Mouse (Mus musculus) layer of hippocampus, postnatal 25 days (tissue): ENCODE data around the gene Gm47985. TPM values are rescaled to one million over a fixed set of nuclear protein-coding genes. Genes with fewer than 3 reads are reported as not detected.
"Not testable (repeated sequence)": the region's sequence is repeated elsewhere in the genome, so short reads cannot be mapped to it uniquely, and the experiment has no call there.

Source experiments
- DNase-seq, 2 experiments: peaks; one replicate each; pipeline ENCODE4 v3.0.0; 2022; ENCODE audit warnings: mixed read lengths in 2 of 2, low spot score in 1 of 2; ENCODE audit errors: extremely low spot score in 1 of 2
- total RNA-seq, 2 experiments: library from RNA; stranded (reverse); gene quantifications; 2 replicates each; pipeline ENCODE4 v1.2.3; 2021

Gene Gm47985
- not detected for total RNA-seq

- not testable (repeated sequence) for DNase-seq
Observed at GRCm38 (mm10) chr1:151182266-151182665, at the start of gene Gm47985. Gm47985 (plus strand) TSS chr1:151182537.

DNA sequence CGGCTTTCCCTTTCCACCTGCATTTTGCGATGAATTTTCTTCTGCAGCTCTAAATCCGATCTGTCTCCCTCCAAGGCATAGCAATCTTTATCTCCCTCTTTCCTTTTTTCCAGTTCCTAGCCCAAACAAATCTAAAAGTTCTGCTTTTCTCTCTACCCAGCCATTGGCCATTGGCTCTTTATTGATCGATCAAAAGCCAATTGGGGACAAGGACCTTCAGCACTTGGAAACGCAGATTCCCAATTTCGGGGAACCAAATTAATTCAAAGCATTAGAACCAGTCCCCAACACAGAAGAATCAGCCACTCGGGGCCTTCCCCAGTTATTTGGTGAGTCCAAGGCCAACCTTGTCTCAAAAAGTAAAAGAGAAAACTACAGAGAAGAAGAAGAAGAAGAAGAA lies 49.7 kb upstream of the Gm47985 start:
- no peak for DNase-seq

- no peak for DNase-seq
Observed at GRCm38 (mm10) chr1:151138388-151138787, 43.9 kb upstream of the Gm47985 start.

GRCm38 (mm10) chr1:151140956-151141355 lies 41.4 kb upstream of the Gm47985 start:
- DNase-seq, result no peak

DNA sequence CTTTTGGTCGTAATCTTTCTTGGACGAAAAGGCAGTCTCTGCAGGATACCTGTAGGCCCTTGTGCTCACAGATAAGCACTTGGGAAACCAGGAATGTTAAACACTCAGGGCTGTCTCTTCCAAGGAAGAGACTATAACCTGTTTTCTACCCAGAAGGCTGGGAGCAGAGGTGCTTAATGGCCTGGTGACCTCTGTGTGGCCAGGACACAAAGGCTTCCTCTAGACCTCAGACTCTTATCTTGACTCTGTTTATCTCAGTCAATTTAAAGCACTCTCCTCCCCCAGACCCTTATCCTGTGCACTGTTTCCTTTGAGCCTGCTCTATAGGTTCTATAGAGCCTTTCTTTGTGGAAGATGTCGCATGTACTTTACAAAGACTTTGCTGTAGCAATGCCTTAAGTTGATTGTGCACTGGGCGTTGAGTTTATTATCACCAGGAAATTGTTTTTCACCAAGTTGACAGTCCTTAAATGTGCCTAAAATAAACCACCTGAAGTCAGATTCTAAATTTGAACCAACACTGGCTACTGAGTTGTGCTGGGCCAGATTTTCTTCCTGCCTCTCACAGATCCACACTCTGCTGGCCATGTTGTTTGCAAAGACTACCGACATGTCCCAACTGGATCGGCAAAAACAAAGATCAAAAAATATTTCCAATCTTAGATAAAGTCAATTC lies 37.7 kb upstream of the Gm47985 start:
- DNase-seq, result no peak

DNA sequence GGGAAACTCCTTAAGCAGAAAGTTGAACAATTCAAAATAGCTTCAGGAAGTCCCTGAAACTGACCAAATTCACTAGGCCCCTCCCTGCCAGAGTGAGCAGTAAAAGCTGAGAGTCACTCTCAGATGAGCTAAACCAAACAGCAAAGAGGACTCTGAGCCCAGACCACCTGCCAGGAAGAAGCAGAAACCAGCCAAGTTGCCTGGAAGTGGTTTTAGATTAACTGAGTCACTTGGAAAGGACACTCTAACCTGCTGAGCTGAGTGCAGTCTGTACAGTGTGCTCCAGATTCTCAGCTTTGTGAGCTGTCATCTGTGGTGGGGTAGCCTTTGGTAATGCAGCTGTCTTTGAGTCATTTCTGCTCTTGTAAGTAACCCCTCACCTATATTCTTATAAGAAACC lies 34.5 kb upstream of the Gm47985 start:
- DNase-seq, result no peak

DNA sequence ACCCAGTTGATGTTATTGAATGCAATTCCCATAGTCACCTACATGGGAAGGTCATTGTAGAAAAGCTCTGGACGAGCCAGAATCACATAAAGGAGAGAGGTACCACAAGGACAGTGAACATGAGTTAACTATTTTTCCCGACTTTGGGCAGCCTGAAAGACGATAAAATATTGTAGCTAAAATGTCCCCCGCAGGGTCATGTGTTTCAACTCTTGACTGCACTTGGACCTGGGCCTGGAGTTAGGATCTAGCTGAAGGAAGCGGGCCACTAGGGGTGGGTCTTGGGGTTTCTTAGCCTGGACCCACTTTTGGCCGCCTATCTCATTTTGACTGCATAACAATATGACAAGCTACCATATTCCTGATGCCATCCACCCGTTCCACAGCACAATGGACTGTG lies 32.1 kb upstream of the Gm47985 start:
- no peak for DNase-seq

- DNase-seq, result no peak
Observed at GRCm38 (mm10) chr1:151151089-151151488, 31.2 kb upstream of the Gm47985 start.

DNA sequence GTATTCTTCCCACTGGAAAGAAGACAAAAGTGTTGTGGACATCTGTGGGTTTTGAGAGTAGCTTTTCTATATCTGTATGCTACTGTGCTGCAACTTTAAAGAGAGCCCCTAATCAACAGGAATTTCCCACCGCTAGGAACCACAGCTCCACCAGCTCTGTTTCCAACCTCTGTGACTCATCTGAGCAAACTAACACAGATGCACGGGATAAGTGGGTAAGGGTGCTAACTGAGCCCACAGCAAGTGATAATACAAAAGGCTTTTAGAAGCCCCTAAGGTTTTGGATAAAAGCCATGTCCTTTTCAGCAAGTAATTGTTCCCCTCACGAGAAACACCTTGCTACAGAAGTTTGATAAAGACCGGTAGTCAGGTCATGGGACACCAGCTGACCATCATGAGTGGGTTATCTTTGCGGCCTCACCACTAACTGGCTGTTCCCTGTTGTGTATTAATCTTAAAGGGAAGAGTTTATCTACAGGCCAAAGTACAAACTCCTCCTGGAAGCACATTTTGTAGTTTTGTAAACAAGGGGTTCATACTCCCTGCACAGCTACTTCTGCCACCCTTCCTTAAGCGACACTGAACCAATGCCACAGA lies 29.2 kb upstream of the Gm47985 start:
- DNase-seq, result no peak

DNA sequence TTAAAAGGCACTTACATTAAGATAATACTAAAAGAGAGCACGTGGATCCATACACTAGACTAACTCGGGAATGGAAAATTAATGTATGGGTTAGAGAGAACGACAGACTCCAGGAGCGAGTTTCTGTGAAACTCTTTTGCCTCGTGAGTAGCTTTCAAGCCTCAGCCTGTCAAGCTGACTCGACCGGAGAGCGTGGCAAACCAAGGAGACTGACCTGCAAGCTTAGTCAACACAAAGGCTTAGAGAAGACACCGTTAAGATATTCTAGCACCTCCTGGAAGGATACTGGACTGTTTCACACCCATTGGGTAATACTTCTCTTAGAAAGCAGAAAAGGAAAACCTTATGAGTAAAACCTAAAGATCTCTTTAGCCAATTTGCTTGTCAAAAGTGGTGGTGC lies 28.2 kb upstream of the Gm47985 start:
- DNase-seq, result not testable (repeated sequence)

DNA sequence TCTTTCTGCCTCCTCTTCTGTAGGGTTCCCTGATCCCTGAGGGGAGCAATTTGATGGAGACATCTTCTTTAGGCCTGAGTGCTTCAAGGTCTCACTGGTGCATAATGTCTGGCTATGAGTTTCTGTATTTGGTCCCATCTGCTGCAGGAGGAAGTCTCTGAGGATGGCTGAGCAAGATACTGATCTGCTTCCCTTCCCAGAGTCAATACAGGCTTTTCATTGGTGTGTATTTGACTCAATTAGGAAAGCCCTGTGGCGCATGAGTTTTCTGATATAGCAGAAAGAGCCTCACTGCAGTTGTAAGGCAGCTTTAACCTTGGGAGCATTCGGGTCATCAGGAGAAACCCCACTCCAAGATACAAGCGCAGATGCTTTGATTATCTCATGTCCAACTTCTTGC lies 26.2 kb upstream of the Gm47985 start:
- DNase-seq, result no peak

- no peak for DNase-seq
Observed at GRCm38 (mm10) chr1:151156777-151157632, 25.3 kb upstream of the Gm47985 start.

GRCm38 (mm10) chr1:151157963-151158856 lies 24.1 kb upstream of the Gm47985 start:
- DNase-seq, result no peak

DNA sequence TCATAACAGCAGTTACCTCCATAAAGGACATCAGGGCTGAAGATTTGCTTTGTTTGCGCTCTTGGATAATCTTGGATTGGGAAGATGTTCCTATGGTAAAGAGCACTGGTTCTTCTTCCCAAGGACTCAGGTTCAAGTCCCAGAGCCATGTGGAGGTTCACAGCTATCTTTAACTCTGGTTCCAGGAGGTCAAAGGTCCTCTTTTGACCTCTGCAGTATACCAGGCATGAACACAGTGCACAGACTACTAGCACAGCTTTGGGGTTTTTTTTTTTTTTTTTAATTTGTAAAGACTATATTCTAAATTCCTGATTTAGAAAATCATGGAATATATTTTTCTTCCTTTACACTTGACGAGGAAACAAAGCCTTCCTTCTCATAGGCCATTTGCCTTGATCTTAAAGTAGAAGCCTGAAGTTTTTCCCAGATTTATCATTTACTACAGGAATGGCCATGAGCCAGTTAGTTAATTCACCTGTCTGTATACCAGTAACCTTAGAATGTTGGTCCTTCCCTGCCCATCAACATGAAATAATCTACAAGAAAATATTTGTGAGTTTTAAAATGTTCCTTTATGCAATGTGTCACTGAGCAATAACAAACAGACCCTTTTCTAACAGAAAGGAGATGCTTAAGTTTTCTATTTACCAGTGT lies 23.4 kb upstream of the Gm47985 start:
- DNase-seq, result no peak

DNA sequence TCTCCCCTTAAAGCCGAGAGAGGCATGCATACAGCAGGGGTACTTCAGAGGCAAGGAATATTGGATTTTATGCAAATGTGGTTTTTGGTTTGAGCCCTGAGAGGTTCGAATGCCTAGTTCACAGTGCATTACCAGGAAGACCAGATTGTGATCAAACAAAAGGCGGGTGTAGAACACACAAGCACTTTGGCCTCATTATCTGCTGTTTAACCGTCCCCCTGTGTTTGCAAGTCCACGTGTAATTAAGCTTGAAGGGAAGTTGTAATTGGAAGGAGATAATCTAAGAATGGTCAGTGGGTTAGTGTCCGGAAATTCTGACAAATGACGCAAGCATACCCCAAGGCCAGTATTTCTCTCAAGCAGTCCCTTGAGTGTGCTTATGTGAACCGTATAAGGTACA lies 16.3 kb upstream of the Gm47985 start:
- no peak for DNase-seq

- no peak for DNase-seq
Observed at GRCm38 (mm10) chr1:151167297-151168047, 14.9 kb upstream of the Gm47985 start.

DNA sequence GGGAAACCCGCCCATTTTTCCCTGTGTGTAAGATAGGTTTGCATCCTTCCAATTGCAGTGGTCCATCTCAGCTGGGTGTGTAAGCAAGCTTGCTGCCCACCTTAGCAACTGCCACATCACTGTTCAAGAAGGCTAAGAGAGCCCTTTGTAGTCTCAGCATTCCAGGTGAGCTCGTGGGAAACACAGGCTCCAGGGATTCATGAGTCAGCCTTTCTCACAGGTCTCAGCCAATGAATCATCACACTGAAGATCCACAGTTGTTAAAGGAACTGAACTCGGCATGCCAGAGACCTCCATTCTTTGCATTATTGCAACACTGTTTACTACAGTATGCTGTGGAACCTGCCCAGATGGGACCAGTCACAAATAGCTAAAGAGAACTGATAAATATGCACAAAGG lies 13.7 kb upstream of the Gm47985 start:
- DNase-seq, result no peak

GRCm38 (mm10) chr1:151171572-151172461 lies 10.5 kb upstream of the Gm47985 start:
- DNase-seq, result no peak
